Mouse (Mus musculus) embryonic facial prominence, embryonic 12.5 days (tissue): ENCODE measurements around the gene Mybl2. TPM values are rescaled to one million over a fixed set of nuclear protein-coding genes. Genes with fewer than 3 reads are reported as not detected.

Source experiments
- ATAC-seq: fragments of 200-750 bp; cut with Nextera tagmentation; 2 replicates; pipeline ENCODE4 v1.8.0; 2017; ENCODE audit not compliant: insufficient number of reproducible peaks, insufficient read depth, low FRiP score, low TSS enrichment
- H3K27ac ChIP-seq: fragments of 300-500 bp; sonication (generic); 2 replicates; pipeline ENCODE4 v1.5.1; 2016; ENCODE audit warnings: mild to moderate bottlenecking
- H3K27me3 ChIP-seq: fragments of 300-500 bp; sonication (generic); 2 replicates; pipeline ENCODE4 v1.6.1; 2016; ENCODE audit warnings: mild to moderate bottlenecking, moderate library complexity
- H3K36me3 ChIP-seq: fragments of 300-500 bp; sonication (generic); 2 replicates; pipeline ENCODE4 v1.6.1; 2016; ENCODE audit warnings: mild to moderate bottlenecking
- H3K4me1 ChIP-seq: fragments of 300-500 bp; sonication (generic); 2 replicates; pipeline ENCODE4 v1.6.1; 2016
- H3K4me2 ChIP-seq: fragments of 300-500 bp; sonication (generic); replicated peaks from 2 replicates; pipeline ENCODE4 v1.6.1; 2016; ENCODE audit warnings: mild to moderate bottlenecking, moderate library complexity
- H3K4me3 ChIP-seq: fragments of 300-500 bp; sonication (generic); 2 replicates; pipeline ENCODE4 v1.5.1; 2016; ENCODE audit warnings: mild to moderate bottlenecking
- H3K9ac ChIP-seq: fragments of 300-500 bp; sonication (generic); 2 replicates; pipeline ENCODE4 v1.6.1; 2016; ENCODE audit warnings: mild to moderate bottlenecking, moderate library complexity
- H3K9me3 ChIP-seq: fragments of 300-500 bp; sonication (generic); 2 replicates; pipeline ENCODE4 v1.6.1; 2016; ENCODE audit warnings: mild to moderate bottlenecking, moderate library complexity
- WGBS: fragments of 180-500 bp; shearing (Covaris S2); methylation state at CpG from one replicate; pipeline ENCODE4 v1.1.7; 2016; 5-methylcytosine and 5-hydroxymethylcytosine counted together
- polyA plus RNA-seq: library from polyadenylated mRNA; unstranded; fragments of >200 nt; fragmentation: Nextera tagmentation; extraction: Ambion mirVana; gene quantifications from 2 replicates; pipeline ENCODE4 v1.2.1, GENCODE M21; 2016

Gene Mybl2
- polyA plus RNA-seq, 1 experiment from 2014 or later = 35.2 TPM

DNA sequence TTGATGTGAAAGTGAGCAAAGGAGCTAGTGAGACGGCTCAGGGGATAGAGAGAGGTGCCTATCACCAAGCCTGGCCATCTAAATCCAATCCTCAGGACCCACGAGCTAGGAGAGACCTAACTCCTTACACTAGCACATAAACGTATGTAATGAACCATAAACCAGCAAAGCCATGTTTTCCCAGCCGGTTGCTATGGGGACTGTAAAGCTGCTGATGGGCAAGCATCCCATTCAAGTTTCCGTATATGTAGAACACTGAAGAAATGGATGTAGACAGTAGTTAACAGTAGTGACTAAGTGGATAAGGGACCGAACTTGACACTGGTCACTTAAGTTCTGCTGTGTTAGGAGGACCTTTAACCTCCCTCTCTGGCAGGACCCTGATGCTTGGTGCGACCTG is 19.5 kb downstream of the Mybl2 start:
- no peak for ATAC-seq
- no peak overlapping the region for H3K4me2 ChIP-seq
- no peak overlapping the region for H3K9ac ChIP-seq
- H3K4me1 ChIP-seq = no peaks in the 10 kb centered on the region
- H3K4me3 ChIP-seq = no peak overlapping the region
- no peaks in the 10 kb centered on the region for H3K27me3 ChIP-seq
- 76% methylated on average over 7 of the region's 7 CpGs for WGBS
- no peaks in the 10 kb centered on the region for H3K9me3 ChIP-seq
- no peak overlapping the region for H3K27ac ChIP-seq
- peaks cover 51% of the 10 kb centered on the region for H3K36me3 ChIP-seq

DNA sequence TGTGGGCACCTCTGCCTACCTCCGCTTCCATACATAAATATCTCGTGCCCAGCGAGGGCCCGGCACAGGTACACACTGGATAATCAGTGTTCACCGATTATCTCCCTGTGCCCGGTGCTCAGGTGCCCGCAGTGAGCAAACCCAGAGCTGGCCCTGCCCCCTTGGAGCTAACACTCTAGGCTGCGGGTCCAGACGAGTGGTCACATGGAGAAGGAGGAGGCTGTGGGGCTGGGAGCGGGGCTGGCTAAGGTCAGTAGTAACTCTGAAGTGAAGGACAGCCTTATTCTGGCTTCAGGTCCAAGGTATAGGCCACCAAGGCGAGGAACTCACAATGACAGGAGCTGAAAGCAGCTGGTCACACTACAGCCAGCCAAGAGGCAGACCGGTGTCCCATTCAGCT is 20.3 kb downstream of the Mybl2 start:
- WGBS = 90% methylated on average over 12 of the region's 12 CpGs
- Histone ChIP-seq H3K27me3 (no peaks in the 10 kb centered on the region), H3K9ac (no peak overlapping the region), H3K36me3 (peaks cover 56% of the 10 kb centered on the region), H3K9me3 (no peaks in the 10 kb centered on the region), H3K4me3 (no peak overlapping the region), H3K4me1 (no peaks in the 10 kb centered on the region), H3K27ac (no peak overlapping the region), H3K4me2 (no peak overlapping the region)
- ATAC-seq = no peak

DNA sequence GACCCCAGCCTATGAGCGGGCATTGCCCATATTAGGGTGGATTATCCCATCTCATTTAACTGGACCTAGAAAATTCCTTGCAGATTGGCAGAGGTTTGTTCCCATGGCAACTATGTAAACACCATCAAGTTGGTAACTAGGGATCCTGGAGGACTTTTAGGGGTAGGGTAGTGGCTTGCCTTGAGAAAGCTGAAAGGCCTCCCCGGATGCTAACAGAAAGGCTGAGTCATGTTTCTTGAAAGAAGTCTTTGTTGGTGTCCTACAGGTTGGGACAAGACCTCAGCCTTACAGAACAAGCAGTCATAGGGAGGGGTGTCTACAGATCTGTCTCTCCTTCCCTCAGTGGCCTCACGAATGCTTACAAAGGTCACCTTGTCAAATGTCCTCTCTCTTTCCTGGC is 20.7 kb downstream of the Mybl2 start:
- H3K4me2 ChIP-seq = no peak overlapping the region
- no peaks in the 10 kb centered on the region for H3K27me3 ChIP-seq
- ATAC-seq = no peak; the same call in 1 of the 2 replicates
- no peaks in the 10 kb centered on the region for H3K9me3 ChIP-seq
- 69% methylated on average over 3 of the region's 3 CpGs for WGBS
- H3K4me1 ChIP-seq = no peaks in the 10 kb centered on the region
- no peak overlapping the region for H3K27ac ChIP-seq
- no peak overlapping the region for H3K9ac ChIP-seq
- peaks cover 56% of the 10 kb centered on the region for H3K36me3 ChIP-seq
- no peak overlapping the region for H3K4me3 ChIP-seq

DNA sequence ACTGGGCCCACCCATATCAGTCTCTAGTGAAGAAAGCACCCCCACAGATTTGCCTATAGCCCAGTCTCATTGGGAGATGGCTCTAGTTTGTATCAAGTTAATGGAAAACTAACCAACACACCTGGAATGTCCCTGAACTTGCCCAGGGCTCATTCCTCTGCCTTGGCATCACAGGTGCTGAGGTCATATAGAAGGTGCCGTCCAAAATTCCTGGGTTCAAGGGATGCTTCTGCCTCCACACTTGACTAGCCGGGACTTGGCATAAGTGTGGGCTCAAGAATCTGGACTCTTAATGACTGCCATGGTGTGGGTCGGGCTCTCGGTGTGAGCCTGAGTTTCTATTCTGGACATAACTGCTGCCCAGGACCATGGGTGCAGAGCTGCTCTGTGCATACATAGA is 24.6 kb downstream of the Mybl2 start:
- Histone ChIP-seq H3K4me2 (no peak overlapping the region), H3K9me3 (no peaks in the 10 kb centered on the region), H3K27ac (no peak overlapping the region), H3K36me3 (peaks cover 40% of the 10 kb centered on the region), H3K4me3 (no peak overlapping the region), H3K4me1 (no peaks in the 10 kb centered on the region), H3K27me3 (no peaks in the 10 kb centered on the region), H3K9ac (no peak overlapping the region)
- ATAC-seq = no peak
- 93% methylated on average over 4 of the region's 4 CpGs for WGBS

DNA sequence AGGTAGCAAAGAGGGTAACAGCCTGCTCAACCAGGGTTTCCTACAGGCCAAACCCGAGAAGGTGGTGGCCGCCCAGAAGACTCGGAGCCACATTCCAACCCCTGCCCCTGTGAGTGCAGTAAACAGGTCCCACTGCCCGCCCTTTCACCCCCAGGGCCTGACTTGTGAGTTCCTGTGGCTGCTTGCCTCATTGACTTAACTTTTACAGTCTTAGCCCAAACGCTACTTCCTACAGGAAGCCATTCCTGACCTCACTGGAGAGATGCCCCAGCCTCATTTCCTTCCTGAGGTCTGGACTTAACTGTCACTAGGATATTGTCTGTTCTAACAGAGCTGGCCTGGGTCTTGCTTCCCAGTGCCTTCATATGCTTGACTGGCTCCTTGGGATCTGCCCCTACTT is 28.1 kb downstream of the Mybl2 start:
- Histone ChIP-seq H3K36me3 (peaks cover 17% of the 10 kb centered on the region), H3K9me3 (no peaks in the 10 kb centered on the region), H3K27me3 (no peaks in the 10 kb centered on the region), H3K4me3 (no peak overlapping the region), H3K27ac (no peak overlapping the region), H3K4me1 (no peaks in the 10 kb centered on the region), H3K9ac (no peak overlapping the region), H3K4me2 (no peak overlapping the region)
- WGBS = 56% methylated on average over 5 of the region's 5 CpGs
- no peak for ATAC-seq

DNA sequence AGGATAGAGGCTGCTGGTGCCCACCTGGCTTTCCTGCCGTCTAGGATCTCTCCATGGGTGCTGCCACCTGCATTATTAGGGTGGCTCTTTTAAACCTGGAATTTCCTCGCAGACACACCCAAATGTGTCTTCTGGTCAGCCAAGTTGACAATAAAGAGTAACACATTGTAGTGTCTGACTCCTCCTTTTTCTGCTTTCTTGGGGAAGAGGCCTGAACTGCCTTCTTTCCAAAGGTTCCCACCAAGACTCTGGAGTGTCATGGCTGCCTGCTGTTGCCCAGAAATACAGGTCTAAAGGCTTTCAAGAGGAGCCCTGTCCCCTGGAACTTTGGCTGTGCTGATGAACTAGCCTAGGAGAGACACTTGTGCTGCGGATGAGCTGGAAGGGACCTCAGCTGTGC is 30.0 kb downstream of the Mybl2 start:
- Histone ChIP-seq H3K9me3 (no peaks in the 10 kb centered on the region), H3K4me3 (no peak overlapping the region), H3K36me3 (peaks cover 8% of the 10 kb centered on the region), H3K27me3 (no peaks in the 10 kb centered on the region), H3K9ac (no peak overlapping the region), H3K4me2 (no peak overlapping the region), H3K4me1 (no peaks in the 10 kb centered on the region), H3K27ac (no peak overlapping the region)
- ATAC-seq = no peak
- 88% methylated on average over 3 of the region's 3 CpGs for WGBS

DNA sequence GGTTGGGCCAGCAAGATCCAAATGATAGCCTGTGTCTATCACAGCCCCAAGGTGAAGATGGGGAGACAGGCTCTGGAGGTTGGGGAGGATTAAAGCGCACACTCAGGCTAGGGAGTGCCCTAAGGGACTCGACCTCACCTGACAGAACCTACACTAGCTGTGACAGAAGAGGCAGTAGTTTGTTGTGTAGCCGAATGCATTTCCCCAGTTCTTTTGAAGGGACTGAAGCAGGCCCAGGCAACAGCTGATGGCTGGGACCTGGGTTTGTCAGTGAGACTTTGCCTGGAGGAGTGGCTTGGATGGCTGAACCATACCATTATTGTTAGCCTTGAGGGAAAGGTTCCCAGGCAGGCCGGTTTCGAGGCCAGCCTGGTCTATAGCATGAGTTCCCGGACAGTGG is 30.6 kb downstream of the Mybl2 start:
- Histone ChIP-seq H3K4me2 (no peak overlapping the region), H3K4me1 (no peaks in the 10 kb centered on the region), H3K27ac (no peak overlapping the region), H3K9ac (no peak overlapping the region), H3K36me3 (peaks cover 6% of the 10 kb centered on the region; the same call in 1 of the 2 replicates), H3K4me3 (no peak overlapping the region), H3K27me3 (no peaks in the 10 kb centered on the region), H3K9me3 (no peaks in the 10 kb centered on the region)
- no peak for ATAC-seq
- 82% methylated on average over 6 of the region's 6 CpGs for WGBS

DNA sequence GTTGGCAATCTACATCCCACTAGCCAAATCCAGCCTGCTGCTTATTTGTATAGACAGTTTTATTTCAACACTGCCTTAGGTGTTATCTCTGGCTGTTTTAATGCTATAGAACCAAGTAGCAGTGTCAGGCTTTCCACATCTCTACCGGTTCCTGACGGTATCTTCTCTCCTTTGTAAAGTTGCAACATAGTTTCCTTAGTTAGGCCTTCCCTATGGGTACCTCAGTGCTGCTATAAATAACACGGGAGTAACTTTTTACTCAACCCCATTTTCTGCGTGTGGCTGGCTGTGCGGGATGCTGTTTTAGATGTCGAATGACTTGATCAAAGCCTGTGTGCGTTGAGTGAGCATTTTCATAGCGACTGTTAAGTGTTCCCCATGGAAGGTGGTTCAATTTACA is 32.1 kb downstream of the Mybl2 start:
- Histone ChIP-seq H3K9me3 (no peaks in the 10 kb centered on the region), H3K9ac (no peak overlapping the region), H3K27me3 (no peaks in the 10 kb centered on the region), H3K4me3 (no peak overlapping the region), H3K4me2 (no peak overlapping the region), H3K27ac (no peak overlapping the region), H3K36me3 (no peaks in the 10 kb centered on the region), H3K4me1 (no peaks in the 10 kb centered on the region)
- no peak for ATAC-seq
- 75% methylated on average over 8 of the region's 8 CpGs for WGBS

DNA sequence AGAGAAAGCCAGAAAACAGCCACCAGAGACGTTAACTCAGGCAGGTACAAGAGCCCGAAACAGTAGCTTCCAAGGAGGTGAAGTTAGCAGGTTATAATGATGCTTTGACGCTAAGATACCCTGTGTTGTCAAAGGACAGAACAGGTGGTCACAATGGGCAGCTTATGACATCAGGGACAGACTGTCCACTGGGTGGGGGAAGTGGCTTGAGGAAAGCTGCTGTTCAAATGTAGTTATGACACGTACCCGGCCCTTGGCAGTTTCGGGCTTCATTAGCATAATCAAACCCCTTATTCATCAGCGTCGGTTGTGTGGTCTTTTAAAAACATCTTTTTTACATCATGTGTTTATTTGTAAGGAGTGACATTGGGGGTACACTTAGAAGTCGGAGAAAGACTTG is 33.2 kb downstream of the Mybl2 start, which contains the start of gene Gtsf1l:
Gene Gtsf1l, minus strand, starts transcription at position 128 of the 400 bp plus-strand sequence.
- Histone ChIP-seq H3K9me3 (no peaks in the 10 kb centered on the region), H3K9ac (no peak within 1 kb of the TSS), H3K4me3 (no peak within 1 kb of the TSS), H3K4me1 (no peaks in the 10 kb centered on the region), H3K4me2 (no peak within 1 kb of the TSS), H3K36me3 (no peaks in the 10 kb centered on the region), H3K27me3 (no peaks in the 10 kb centered on the region), H3K27ac (no peak within 1 kb of the TSS)
- no peak for ATAC-seq
- WGBS = 85% methylated on average over 9 of the region's 9 CpGs

DNA sequence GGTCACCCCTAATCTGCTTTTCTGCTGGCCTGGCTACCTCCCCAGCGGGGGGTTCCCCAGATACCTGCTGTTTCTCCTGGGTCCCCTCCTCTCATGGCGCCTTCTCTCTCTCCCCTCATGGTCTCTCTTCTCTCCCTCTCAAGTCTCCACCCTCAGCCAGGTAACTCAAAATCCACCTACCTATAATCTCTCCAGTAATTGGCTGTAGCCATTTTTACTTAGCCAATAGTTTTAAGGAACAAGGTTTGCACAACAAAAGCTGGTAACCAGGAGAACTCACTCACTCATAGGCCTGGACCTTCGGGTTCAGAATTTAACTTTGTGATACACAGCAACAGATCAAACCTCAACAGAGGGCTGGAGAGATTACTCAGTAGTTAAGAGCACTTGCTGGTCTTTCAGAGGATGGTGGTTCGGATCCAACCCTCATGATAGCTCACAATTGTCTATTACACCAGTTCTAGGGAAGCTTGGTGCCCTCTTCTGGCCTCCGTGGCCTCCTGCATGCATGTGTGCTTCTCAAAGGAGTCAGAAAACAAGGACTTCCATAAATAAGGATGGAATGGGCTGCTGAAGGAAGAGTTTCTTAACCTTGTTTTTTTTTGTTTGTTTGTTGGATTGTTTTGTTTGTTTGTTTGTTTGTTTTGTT is 35.1 kb downstream of the Mybl2 start:
- 73% methylated on average over 5 of the region's 5 CpGs for WGBS
- no peak overlapping the region for H3K27ac ChIP-seq
- H3K4me1 ChIP-seq = no peaks in the 10 kb centered on the region
- no peak overlapping the region for H3K9ac ChIP-seq
- no peak overlapping the region for H3K4me3 ChIP-seq
- H3K27me3 ChIP-seq = no peaks in the 10 kb centered on the region
- ATAC-seq = no peak
- no peaks in the 10 kb centered on the region for H3K36me3 ChIP-seq
- no peak overlapping the region for H3K4me2 ChIP-seq
- H3K9me3 ChIP-seq = no peaks in the 10 kb centered on the region

DNA sequence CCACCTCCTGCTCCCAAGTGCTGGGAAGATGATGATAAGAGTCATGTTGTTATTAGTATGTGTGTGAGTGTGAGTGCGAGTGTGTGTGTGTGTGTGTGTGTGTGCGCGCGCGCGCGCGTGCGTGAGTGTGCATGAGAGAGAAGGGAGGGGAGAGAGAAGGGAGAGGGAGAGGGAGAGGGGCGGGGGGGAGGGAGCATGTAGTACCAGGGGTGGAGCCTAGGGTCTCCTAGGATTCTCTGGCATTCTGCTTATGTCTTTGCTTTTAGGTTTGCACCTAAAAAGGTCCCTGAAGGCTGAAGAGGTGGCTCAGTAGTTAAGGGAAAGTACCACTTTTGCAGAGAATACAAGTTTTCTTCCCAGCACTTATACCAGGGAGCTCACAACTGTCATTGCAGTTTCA is 40.4 kb downstream of the Mybl2 start:
- Histone ChIP-seq H3K4me3 (no peak overlapping the region), H3K27me3 (no peaks in the 10 kb centered on the region), H3K36me3 (no peaks in the 10 kb centered on the region), H3K4me2 (no peak overlapping the region), H3K4me1 (no peaks in the 10 kb centered on the region), H3K9ac (no peak overlapping the region), H3K9me3 (no peaks in the 10 kb centered on the region), H3K27ac (no peak overlapping the region)
- no peak for ATAC-seq
- WGBS = 94% methylated on average over 10 of the region's 10 CpGs

DNA sequence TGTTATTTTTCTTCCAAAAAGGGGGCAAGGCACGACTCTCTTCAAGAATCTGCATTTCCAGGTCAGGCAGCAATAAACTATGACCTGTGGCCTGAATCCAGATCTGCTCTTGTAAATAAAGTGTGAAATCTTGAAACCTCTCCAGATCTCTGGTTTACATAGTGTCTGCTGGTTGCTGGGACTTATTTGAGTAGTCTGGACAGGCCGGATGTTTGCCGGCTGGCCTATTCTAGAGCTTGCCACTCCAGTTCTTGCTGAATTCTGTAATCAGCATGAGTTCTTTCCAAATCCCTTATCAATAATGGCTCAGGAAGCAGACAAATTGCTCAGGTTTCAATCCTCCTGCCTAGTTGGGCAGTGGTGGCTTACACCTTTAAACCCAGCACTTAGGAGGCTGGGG is 41.3 kb downstream of the Mybl2 start:
- WGBS = 72% methylated on average over 3 of the region's 3 CpGs
- H3K4me3 ChIP-seq = no peak overlapping the region

More for the DNA sequence above, 41.3 kb downstream of the Mybl2 start:
- Histone ChIP-seq H3K4me1 (no peaks in the 10 kb centered on the region; the same call in 1 of the 2 replicates), H3K9me3 (no peaks in the 10 kb centered on the region), H3K27ac (no peak overlapping the region), H3K9ac (no peak overlapping the region), H3K4me2 (no peak overlapping the region), H3K27me3 (no peaks in the 10 kb centered on the region), H3K36me3 (no peaks in the 10 kb centered on the region)
- ATAC-seq = no peak
